Mouse (Mus musculus) c-Kit-positive CD71-negative TER-119-negative erythroid progenitor cells, embryonic 14.5 days (primary cell): ENCODE measurements around the gene Ssty2.
"Not testable (repeated sequence)": the region's sequence is repeated elsewhere in the genome, so short reads cannot be mapped to it uniquely, and the experiment has no call there.

ENCODE experiments used
- DNase-seq: peaks from one replicate; pipeline ENCODE4 v3.0.0-alpha.2; 2013; ENCODE audit warnings: low read depth

Gene Ssty2

DNA sequence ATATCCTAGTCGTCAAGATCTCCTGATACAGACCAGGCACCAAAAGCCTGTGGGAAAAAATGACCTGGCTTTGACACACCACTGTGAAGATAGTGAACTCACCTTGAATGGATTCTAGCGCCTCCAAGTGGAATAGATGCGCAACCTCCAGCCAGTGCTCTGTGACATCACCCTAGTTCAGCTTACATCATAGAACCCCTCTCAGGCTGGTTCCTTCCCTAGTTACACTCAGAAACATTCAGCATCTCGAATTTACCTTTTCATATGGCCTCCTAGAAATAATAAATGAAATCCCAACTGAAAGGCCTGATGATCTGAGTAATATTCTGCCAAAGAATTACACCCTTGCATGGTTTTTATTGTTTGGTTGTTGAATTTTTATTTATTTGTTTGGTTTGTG lies at the start of gene Ssty2:
Gene Ssty2 (minus strand): TSS at position 101 of the 400 bp plus-strand sequence.
- not testable (repeated sequence) for DNase-seq
